Mouse (Mus musculus): ENCODE measurements around the gene Vwa2. TPM values are rescaled to one million over a fixed set of nuclear protein-coding genes. Genes with fewer than 3 reads are reported as not detected.

Gene Vwa2
- polyA plus RNA-seq, 1 experiment from 2014 or later = 0.25 TPM

- no peak overlapping the region for H3K9ac ChIP-seq (ENCODE audit: low read length)
- H3K4me3 ChIP-seq (ENCODE audit: low read length) = no peak overlapping the region
- no peak overlapping the region for H3K27ac ChIP-seq (ENCODE audit: low read length)
- no peaks in the 10 kb centered on the region for H3K9me3 ChIP-seq (replicated peaks; ENCODE audit: control insufficient read depth, low read length)
- no peak overlapping the region for H3K4me2 ChIP-seq (ENCODE audit: low read depth, low read length)
- no peak for ATAC-seq (replicated peaks; ENCODE audit: extremely low read depth, insufficient read depth, low FRiP score)
- WGBS = 65% methylated on average over 5 of the region's 5 CpGs
- H3K27me3 ChIP-seq (ENCODE audit: control insufficient read depth, insufficient read depth, low read length) = no peaks in the 10 kb centered on the region
- H3K4me1 ChIP-seq (ENCODE audit: control insufficient read depth, insufficient read depth, low read length) = peaks cover 3% of the 10 kb centered on the region; the same call in 1 of the 2 replicates
- no peaks in the 10 kb centered on the region for H3K36me3 ChIP-seq (ENCODE audit: control insufficient read depth, insufficient read depth)
Measured at GRCm38 (mm10) chr19:56893326-56893725, 19.3 kb downstream of the Vwa2 start.

DNA sequence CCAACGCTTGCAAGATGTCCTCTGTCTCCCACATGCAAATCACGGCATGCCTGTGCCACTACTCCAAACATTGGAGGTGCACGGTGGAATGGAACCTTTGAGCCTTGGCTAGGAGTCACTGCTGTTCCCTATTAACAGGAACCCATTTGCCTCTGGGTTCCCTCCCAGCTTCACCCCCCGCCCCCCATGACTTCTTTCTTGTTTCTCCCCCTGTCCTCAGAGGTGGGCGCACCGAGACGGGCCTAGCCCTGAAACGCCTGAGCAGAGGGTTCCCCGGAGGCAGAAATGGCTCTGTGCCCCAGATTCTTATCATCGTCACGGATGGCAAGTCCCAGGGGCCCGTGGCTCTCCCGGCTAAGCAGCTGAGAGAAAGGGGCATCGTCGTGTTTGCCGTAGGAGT is 23.6 kb downstream of the Vwa2 start:
- Histone ChIP-seq H3K36me3 (ENCODE audit: control insufficient read depth, insufficient read depth) (no peaks in the 10 kb centered on the region), H3K4me3 (ENCODE audit: low read length) (no peak overlapping the region), H3K4me1 (ENCODE audit: control insufficient read depth, insufficient read depth, low read length) (peaks cover 3% of the 10 kb centered on the region; the same call in 1 of the 2 replicates), H3K9ac (ENCODE audit: low read length) (no peak overlapping the region), H3K27me3 (ENCODE audit: control insufficient read depth, insufficient read depth, low read length) (no peaks in the 10 kb centered on the region), H3K27ac (ENCODE audit: low read length) (no peak overlapping the region), H3K9me3 (replicated peaks; ENCODE audit: control insufficient read depth, low read length) (no peaks in the 10 kb centered on the region), H3K4me2 (ENCODE audit: low read depth, low read length) (no peak overlapping the region)
- no peak for ATAC-seq (replicated peaks; ENCODE audit: extremely low read depth, insufficient read depth, low FRiP score)
- 83% methylated on average over 16 of the region's 16 CpGs for WGBS

DNA sequence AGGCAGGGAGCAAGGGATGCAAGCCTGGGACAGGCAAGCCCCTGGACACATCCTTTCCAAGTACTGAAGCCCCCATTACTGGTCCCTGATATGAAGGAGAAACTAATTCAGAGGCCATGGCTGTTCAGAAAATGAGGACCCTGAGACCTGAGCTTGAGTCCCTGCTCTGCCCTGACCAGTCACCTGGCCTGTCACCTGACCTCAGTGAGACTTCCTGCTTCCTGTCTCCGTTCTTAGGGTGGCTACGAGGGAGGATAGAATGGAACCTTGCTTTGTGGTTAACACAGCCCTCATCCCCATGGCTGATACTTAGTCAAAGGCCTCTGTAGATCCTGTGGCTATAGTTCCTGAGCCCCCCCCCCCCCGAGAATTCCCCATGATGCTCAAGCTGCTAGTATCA is 30.0 kb downstream of the Vwa2 start:
- Histone ChIP-seq H3K27me3 (ENCODE audit: control insufficient read depth, insufficient read depth, low read length) (no peaks in the 10 kb centered on the region), H3K4me2 (ENCODE audit: low read depth, low read length) (no peak overlapping the region), H3K4me1 (ENCODE audit: control insufficient read depth, insufficient read depth, low read length) (no peaks in the 10 kb centered on the region), H3K4me3 (ENCODE audit: low read length) (no peak overlapping the region), H3K27ac (ENCODE audit: low read length) (no peak overlapping the region), H3K9ac (ENCODE audit: low read length) (no peak overlapping the region), H3K36me3 (ENCODE audit: control insufficient read depth, insufficient read depth) (no peaks in the 10 kb centered on the region), H3K9me3 (replicated peaks; ENCODE audit: control insufficient read depth, low read length) (no peaks in the 10 kb centered on the region)
- 68% methylated on average over 3 of the region's 3 CpGs for WGBS
- no peak for ATAC-seq (replicated peaks; ENCODE audit: extremely low read depth, insufficient read depth, low FRiP score)

GRCm38 (mm10) chr19:56905395-56905794 is 31.3 kb downstream of the Vwa2 start:
- Histone ChIP-seq H3K9ac (ENCODE audit: low read length) (no peak overlapping the region), H3K4me2 (ENCODE audit: low read depth, low read length) (no peak overlapping the region), H3K27ac (ENCODE audit: low read length) (no peak overlapping the region), H3K4me1 (ENCODE audit: control insufficient read depth, insufficient read depth, low read length) (no peaks in the 10 kb centered on the region), H3K27me3 (ENCODE audit: control insufficient read depth, insufficient read depth, low read length) (no peaks in the 10 kb centered on the region), H3K36me3 (ENCODE audit: control insufficient read depth, insufficient read depth) (no peaks in the 10 kb centered on the region), H3K9me3 (replicated peaks; ENCODE audit: control insufficient read depth, low read length) (no peaks in the 10 kb centered on the region), H3K4me3 (ENCODE audit: low read length) (no peak overlapping the region)
- no peak for ATAC-seq (replicated peaks; ENCODE audit: extremely low read depth, insufficient read depth, low FRiP score)
- WGBS = 79% methylated on average over 7 of the region's 7 CpGs

- no peak for ATAC-seq (replicated peaks; ENCODE audit: extremely low read depth, insufficient read depth, low FRiP score)
- 40% methylated on average over 3 of the region's 3 CpGs for WGBS
- no peak overlapping the region for H3K4me2 ChIP-seq (ENCODE audit: low read depth, low read length)
- no peak overlapping the region for H3K9ac ChIP-seq (ENCODE audit: low read length)
- H3K9me3 ChIP-seq (replicated peaks; ENCODE audit: control insufficient read depth, low read length) = no peaks in the 10 kb centered on the region
- H3K4me1 ChIP-seq (ENCODE audit: control insufficient read depth, insufficient read depth, low read length) = no peaks in the 10 kb centered on the region
- no peaks in the 10 kb centered on the region for H3K27me3 ChIP-seq (ENCODE audit: control insufficient read depth, insufficient read depth, low read length)
- no peak overlapping the region for H3K4me3 ChIP-seq (ENCODE audit: low read length)
- no peaks in the 10 kb centered on the region for H3K36me3 ChIP-seq (ENCODE audit: control insufficient read depth, insufficient read depth)
- H3K27ac ChIP-seq (ENCODE audit: low read length) = no peak overlapping the region
Measured at GRCm38 (mm10) chr19:56907850-56908249, 33.8 kb downstream of the Vwa2 start.

DNA sequence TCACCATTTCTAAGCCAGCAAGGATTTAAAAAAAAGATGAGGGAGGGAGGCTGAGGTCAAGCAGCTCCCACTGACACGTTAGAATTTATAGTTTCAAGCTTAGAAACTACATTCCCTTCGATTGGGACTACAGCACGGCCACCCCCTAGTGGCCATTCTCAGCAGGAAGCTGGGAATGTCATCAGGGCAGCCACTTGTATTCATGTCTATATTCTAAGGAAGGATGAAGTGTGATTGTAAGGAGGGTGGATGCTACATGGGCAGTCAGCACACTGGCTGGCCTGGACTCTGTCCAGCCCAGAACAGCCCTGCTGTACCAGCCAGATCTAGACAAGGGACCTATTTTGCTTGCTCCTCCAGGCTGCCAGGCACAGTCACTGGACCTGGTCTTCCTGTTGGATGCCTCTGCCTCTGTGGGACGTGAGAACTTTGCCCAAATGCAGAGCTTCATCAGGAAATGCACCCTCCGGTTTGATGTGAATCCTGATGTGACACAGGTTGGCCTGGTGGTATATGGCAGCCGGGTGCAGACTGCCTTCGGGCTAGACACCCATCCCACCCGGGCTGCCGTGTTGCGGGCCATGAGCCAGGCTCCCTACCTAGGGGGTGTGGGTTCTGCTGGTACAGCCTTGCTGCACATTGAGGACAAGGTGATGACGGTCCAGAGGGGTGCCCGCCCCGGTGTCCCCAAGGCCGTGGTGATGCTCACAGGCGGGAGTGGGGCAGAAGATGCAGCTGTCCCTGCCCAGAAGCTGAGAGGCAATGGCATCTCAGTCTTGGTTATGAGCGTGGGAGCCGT is 34.6 kb downstream of the Vwa2 start:
- no peak overlapping the region for H3K4me2 ChIP-seq (ENCODE audit: low read depth, low read length)
- no peaks in the 10 kb centered on the region for H3K4me1 ChIP-seq (ENCODE audit: control insufficient read depth, insufficient read depth, low read length)
- no peaks in the 10 kb centered on the region for H3K27me3 ChIP-seq (ENCODE audit: control insufficient read depth, insufficient read depth, low read length)
- H3K36me3 ChIP-seq (ENCODE audit: control insufficient read depth, insufficient read depth) = no peaks in the 10 kb centered on the region
- no peak for ATAC-seq (replicated peaks; ENCODE audit: extremely low read depth, insufficient read depth, low FRiP score)
- H3K9ac ChIP-seq (ENCODE audit: low read length) = no peak overlapping the region
- WGBS = 64% methylated on average over 17 of the region's 17 CpGs
- no peaks in the 10 kb centered on the region for H3K9me3 ChIP-seq (replicated peaks; ENCODE audit: control insufficient read depth, low read length)
- no peak overlapping the region for H3K27ac ChIP-seq (ENCODE audit: low read length)
- H3K4me3 ChIP-seq (ENCODE audit: low read length) = no peak overlapping the region

DNA sequence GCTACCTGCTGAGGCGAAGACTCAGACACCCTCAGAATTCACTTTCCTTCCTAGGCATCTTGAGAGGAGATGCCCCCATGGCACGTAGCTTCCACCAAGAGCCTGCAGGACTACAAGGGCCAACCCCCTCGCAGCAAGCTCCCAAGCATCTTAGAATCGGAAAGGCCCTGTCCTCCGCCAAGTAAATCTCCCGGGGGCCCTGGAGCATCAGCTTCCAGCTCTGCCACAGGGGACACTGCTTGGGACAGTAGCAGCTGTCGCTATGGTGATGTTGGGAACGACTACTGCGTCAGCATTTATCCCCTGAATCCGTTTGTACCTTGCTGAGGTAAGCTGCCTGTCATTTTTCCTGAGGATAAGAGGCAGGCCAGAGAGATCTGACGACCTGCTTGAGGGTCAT is 36.5 kb downstream of the Vwa2 start:
- H3K27ac ChIP-seq (ENCODE audit: low read length) = no peak overlapping the region
- H3K4me2 ChIP-seq (ENCODE audit: low read depth, low read length) = no peak overlapping the region
- no peak overlapping the region for H3K9ac ChIP-seq (ENCODE audit: low read length)
- H3K9me3 ChIP-seq (replicated peaks; ENCODE audit: control insufficient read depth, low read length) = peaks cover 4% of the 10 kb centered on the region; the same call in 1 of the 2 replicates
- no peaks in the 10 kb centered on the region for H3K36me3 ChIP-seq (ENCODE audit: control insufficient read depth, insufficient read depth)
- WGBS = 53% methylated on average over 11 of the region's 11 CpGs
- H3K4me1 ChIP-seq (ENCODE audit: control insufficient read depth, insufficient read depth, low read length) = no peaks in the 10 kb centered on the region
- H3K4me3 ChIP-seq (ENCODE audit: low read length) = no peak overlapping the region
- no peaks in the 10 kb centered on the region for H3K27me3 ChIP-seq (ENCODE audit: control insufficient read depth, insufficient read depth, low read length)
- ATAC-seq (replicated peaks; ENCODE audit: extremely low read depth, insufficient read depth, low FRiP score) = no peak

GRCm38 (mm10) chr19:56913761-56914160 is 39.7 kb downstream of the Vwa2 start:
- H3K27ac ChIP-seq (ENCODE audit: low read length) = no peak overlapping the region
- ATAC-seq (replicated peaks; ENCODE audit: extremely low read depth, insufficient read depth, low FRiP score) = no peak
- no peaks in the 10 kb centered on the region for H3K4me1 ChIP-seq (ENCODE audit: control insufficient read depth, insufficient read depth, low read length)

GRCm38 (mm10) chr19:56914658-56915057 is 40.6 kb downstream of the Vwa2 start:
- no peak overlapping the region for H3K4me2 ChIP-seq (ENCODE audit: low read depth, low read length)
- H3K36me3 ChIP-seq (ENCODE audit: control insufficient read depth, insufficient read depth) = no peaks in the 10 kb centered on the region
- H3K4me1 ChIP-seq (ENCODE audit: control insufficient read depth, insufficient read depth, low read length) = no peaks in the 10 kb centered on the region
- 90% methylated on average over 3 of the region's 3 CpGs for WGBS
- H3K9me3 ChIP-seq (replicated peaks; ENCODE audit: control insufficient read depth, low read length) = peaks cover 4% of the 10 kb centered on the region; the same call in 1 of the 2 replicates
- H3K27me3 ChIP-seq (ENCODE audit: control insufficient read depth, insufficient read depth, low read length) = no peaks in the 10 kb centered on the region
- ATAC-seq (replicated peaks; ENCODE audit: extremely low read depth, insufficient read depth, low FRiP score) = no peak
- no peak overlapping the region for H3K9ac ChIP-seq (ENCODE audit: low read length)
- no peak overlapping the region for H3K4me3 ChIP-seq (ENCODE audit: low read length)
- H3K27ac ChIP-seq (ENCODE audit: low read length) = no peak overlapping the region

More at GRCm38 (mm10) chr19:56913761-56914160, 39.7 kb downstream of the Vwa2 start:
- H3K4me3 ChIP-seq (ENCODE audit: low read length) = no peak overlapping the region
- 71% methylated on average over 4 of the region's 4 CpGs for WGBS
- H3K9me3 ChIP-seq (replicated peaks; ENCODE audit: control insufficient read depth, low read length) = peaks cover 4% of the 10 kb centered on the region; the same call in 1 of the 2 replicates
- no peak overlapping the region for H3K9ac ChIP-seq (ENCODE audit: low read length)
- no peak overlapping the region for H3K4me2 ChIP-seq (ENCODE audit: low read depth, low read length)
- no peaks in the 10 kb centered on the region for H3K36me3 ChIP-seq (ENCODE audit: control insufficient read depth, insufficient read depth)
- no peaks in the 10 kb centered on the region for H3K27me3 ChIP-seq (ENCODE audit: control insufficient read depth, insufficient read depth, low read length)

Measured in heart, embryonic 16.5 days (tissue).